Mouse (Mus musculus): ENCODE measurements at regions not wholly inside any gene's neighbourhood (a gene's known extent, or its start where the extent isn't known, plus 50 kb on each side); places are given as distances from the start of the nearest gene placed in this dataset.

DNA sequence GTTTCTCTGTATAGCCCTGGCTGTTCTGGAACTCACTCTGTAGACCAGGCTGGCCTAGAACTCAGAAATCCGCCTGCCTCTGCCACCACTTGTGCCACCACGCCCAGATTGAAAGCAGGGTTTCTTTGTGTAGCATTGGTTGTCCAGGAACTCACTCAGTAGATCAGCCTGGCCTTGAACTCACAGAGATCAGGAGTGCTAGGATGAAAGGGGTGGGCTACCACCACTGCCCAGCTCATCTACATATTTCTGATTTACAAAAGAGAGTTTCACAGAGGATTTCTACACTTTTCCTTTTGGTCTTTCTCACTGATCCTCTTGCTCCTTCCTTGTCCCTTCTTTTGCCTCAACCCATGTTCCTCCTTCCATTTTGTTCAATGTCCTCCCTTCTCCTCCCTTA, 53.1 kb upstream of the Lbx1 start:
- DNase-seq = no peak

DNA sequence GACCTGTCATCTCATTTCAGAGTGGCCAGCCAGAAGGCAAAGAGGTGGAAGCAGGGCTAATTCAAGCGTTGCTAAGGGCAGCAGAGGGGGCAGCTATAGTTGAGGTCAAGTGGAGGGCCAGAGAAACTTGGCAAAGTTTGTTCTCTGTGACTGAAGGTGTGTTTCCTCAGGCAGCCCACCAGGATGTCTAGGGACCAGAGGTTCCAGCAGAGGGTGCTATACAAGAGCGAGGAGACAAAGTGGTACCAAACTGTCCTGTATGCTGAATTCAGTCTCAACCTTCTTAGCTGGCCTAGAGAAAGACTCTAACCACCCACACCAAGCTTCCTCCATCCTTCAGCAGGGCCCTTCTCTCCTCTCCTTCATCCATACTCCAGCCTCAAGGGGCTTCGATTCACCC, 62.2 kb upstream of the Lbx1 start:
- DNase-seq = peak; percentile 35

DNA sequence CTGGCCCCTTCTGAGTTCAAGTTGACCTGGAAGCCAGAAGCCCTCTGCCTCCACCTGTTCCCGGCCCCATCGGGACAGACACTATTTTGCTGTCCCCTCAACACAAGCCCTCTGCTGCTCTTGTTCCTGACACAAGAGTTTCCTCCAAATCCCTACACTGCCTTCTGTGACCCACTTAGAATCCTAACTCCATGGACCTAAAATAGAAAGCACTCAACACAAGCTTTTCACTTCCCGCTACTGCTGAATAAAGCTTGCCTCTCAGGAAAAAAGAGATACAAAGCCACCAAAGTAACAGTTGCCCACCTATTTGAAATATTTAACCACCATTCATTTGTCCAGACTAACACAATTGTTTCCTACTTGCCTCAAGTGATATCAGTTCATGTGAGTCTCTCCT, 63.7 kb upstream of the Lbx1 start:
- DNase-seq = no peak

DNA sequence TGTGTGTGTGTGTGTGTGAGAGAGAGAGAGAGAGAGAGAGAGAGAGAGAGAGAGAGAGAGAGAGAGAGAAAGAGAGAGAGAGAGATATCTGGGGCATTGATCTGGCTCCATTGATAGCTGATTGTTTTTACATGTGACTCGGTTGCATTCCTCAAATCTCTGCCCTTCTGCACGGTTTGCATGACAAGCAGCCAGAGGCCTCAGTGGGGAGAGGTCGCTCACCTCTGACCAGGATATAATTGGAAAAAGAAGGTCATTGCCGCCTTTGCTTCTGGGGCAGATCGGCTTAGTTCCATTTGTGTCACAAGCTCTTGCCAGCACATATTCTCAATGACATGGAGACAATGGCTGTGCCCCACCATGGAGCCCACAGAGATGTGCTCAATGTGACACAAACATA, 63.8 kb upstream of the Btrc start:
- DNase-seq = no peak

DNA sequence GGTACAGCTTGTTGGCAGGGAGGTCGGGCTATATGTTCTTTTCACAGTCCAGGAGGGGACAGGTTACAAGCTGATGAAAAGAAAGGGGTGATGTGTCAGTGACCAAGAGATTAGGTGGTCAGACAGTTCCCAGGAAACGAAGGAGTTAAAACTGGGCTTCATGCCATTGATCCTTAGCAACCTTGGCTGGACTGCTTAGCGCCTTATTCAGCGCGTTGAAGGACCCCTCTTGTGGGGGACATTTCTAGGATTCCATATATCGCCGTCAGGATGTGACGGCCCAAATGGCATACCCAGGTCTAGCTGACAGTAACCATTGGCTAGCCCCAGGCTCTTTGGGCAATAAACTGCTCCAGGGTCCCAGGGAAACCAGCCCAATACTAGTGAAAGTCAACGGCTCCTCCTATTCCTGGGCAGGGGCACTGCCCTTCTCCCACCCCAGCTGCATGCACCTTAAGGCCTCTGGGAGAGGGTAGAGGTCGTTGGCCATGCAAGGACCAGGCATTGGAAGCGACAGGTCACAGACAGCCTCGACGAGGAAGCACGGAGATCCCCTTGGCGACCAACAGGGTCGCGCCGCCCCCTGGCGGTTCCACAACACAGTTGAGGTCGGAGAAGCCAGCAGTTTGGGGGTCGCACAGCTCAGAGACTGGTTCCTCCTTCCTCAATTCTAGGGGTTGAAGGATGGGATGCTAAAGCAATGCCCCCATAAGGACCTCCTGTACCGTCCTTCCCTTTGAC, 62.7 kb upstream of the Btrc start:
- peak; percentile 66 for DNase-seq

DNA sequence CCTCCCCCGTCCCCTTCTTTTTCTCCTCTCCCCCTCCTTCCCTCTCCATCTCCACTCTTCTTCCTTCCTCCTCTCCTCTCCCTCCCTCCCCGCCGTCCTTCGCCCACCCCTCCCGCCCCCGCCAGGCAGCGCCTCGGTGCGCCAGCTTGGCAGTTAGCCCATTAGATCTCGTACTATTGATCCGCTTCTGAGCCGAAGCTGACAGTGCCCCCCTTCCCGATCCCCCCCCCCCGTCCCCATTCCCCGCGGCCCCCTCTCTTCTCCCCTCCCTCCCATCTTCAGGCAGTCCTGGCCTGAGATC, 62.2 kb upstream of the Btrc start:
- DNase-seq = no peak

DNA sequence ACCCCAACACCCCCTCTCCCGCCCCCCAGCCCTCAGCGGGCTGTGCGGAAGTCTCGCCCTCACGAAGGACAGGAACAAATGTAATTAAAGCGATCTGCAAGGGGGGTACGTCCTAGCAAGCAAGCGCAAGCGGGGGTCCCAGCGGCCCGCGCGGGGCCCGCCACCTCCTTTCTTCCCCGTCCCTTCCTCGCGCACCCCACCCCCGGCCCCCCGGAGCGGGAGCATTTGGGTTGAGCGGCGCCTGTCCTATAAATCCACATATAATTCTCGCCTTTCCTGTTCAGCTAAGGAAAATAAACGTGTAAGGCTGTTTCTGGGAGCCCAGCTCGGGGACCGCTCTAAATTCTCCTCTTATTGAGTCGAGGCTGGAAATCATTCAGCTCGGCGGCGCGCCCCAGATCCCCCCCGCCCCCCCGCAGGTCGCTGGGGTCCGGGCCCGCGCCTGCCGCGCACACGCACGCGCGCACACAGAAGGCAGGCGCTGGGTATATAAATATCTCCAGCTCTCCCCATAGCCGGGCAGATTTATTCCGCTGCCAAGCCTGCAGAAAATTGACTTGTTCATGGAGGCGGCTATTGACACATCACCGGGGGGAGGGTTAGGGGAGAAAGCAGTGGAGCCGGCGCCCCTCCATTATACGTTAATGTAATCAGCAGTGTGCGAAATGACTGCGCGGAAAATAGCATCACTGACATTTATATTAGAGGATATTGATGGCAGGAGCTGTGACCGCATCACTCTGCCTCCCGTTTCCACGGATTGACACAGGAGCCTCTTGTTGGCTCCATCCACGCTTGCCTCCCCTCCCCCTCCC, 61.6 kb upstream of the Btrc start:
- peak; percentile 54 for DNase-seq

DNA sequence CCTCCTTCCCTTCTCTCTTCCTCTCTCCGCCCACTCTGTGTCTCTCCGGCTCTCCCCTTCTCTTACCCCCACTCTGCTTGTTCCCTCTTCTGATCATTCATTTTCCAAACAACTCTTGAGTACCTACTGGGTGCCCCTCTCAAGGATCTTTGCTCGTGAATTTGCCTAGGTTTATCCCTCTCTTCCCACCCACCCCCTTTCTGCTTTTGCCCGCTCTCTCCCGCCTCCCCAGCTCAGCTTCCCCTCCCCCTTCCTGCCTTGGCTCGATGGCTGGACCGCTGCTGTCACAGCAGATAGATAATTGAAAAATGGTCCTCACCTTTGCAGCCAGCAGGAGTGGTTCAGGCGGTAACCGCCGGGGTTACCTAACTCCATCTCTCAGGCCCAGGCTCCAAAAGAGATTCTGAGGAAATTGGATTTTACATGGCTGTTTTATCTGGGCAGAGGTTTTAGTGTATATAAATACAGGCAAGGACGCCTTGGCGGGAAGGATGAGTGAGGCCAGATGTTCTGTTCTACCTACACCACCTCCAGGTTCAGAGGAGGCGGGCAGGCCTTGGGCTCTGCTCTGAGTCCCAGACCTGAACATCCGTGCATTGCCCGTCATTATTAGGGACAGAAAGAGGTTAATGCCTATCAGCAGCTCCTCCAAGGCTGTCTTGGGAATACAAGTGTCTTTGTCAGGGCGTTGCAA, 60.8 kb upstream of the Btrc start:
- DNase-seq = no peak

DNA sequence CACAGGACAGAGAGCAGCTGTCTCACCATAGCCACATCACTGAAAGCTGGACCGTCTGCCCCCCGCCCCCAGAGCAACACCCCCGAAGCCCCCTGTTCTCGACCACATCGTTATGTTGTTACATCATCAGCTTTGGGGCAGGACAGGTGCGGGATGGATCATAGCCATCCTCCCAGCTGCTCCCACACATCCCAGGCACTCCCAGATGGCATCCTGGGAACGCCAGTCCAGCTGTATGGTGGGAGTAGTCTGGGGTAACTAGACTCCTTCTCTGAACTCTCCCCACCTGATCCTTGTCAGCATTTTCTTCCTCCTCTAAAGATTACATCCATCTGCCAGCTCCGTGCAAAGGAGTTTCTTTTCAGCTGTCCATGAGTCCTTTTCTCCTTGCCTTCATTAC, 59.0 kb upstream of the Btrc start:
- DNase-seq = peak; percentile 41

DNA sequence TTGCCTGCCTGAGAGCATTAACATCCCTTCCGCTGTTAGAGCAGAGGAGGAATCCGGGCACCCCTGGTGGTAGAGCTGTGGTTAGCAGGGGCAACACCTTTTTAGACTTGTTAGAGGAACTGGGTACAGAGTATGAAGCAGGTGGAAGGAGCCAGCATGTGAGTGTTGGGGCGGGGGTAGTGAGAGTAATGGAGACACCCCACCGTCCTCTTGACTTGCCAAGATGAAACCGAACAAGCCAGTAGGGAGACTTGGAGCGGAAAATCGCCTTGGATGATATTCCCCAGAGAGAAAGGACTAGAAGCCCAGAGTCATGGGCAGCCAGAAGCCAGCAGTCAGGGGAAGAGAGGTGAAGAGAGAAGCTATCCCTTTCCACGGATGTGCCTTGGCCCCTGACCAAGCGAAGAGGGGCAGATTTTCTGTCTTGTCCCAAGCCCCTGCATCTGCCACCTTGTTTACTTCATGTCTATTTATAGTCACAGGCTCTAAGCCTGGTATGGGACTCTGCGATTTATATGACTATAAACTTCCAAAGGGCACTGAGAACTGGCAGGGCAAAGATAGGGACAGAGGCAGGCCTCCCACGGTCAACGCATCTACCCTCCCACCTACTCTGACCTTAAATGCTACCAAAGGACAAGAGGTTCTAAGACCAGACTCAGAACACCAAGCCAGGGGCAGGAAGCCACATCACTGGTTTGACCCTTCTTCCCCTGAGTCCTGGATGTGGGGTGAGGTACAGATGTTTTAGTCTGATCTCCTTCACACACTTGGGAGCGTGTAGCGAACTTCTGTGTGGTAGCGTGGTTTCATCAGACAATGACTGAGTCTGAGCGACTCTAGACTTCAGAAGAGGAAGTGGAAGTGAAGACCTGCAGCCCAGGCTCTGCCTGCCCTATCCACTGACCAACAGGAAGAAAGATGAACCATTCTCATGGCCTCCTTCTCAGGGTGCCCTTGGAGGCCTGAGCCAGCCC, 55.9 kb upstream of the Btrc start:
- DNase-seq = peak; percentile 53

DNA sequence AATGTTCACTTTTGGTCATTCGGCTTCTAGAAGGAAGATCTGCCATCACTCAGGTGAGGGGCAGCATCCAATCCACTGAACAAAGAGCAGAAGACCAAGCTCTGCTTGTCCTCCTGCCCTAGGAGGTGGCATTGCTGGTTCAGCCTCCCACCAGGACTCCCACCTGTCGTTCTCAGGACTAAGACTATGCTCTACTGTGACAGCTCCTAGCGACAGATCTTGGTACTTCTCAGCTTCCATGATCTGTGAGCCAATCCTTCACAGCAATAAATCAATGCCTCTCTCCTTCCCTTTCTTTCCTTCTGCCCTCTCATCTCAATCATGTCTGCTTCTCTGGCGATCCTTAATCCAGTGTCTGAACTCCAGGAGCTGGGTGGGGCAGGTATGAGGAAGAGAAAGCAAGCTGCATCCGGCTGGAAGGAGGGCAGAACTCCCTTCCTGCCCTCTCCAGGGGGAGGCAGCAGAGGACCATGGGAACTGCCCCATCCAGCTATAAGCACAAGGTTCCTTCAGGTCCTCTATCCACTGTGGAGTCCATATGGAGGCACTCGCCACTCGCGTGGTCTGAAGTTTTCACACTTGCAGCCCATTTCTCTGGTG, 54.8 kb upstream of the Btrc start:
- peak; percentile 54 for DNase-seq

DNA sequence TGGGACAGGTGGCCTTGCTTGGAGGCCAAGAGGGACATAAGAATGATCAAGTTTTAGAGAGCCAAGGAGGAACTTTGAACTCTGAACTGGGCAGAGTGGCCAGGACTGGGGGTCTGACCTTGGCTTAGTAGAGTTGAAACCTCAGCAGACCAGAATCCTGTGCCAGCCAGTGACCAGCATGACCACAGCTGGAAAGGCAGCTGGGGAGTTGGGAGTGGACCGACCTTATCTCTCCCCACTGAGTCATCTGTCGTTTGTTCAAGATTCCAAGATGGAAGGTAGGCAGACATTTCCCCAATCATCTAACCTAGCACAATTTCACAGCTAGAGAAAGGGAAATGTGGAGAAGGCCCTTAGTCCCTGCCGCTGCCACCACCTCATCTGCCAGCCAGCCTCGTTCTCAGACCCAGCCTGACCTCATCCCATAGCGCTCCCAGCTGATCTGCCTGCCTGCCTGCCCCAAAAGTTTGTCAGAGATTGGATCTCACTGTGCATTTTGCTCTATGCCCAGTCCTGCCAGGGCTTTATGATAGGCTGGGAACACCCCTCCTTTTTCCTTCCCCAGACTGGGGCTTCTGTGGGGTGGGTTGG, 53.1 kb upstream of the Btrc start:
- DNase-seq = no peak

DNA sequence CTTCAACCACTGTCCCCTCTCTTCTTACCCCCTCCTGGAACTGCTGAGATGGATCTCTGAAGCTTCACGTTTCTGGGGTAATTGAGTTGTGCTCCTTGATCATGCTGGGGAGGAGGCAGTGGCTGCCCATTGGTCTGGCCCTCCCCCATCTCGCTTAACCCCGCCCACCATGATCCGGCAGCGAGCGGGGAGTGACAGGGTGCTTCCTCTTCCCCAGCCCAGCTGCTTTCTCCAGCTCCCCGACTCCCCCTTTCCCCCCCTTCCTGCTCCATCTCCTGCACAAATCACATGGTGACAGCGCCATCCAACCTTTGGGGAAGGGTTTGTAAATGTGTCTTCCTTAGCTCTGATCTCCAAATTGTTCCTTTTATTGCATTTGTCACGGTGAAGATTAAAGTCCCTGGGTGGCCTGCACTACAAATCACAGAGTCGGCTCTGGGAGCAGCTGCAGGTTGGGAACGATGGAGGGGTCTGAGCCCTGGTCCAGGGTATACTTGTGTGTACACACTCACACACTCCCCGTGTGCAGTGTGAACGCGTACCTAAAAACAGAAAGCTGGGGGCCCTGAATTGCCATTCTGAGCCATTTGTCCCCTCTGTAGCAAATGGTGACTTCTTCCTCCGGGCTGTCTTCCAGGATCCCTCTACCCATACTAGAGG, 52.5 kb upstream of the Btrc start:
- DNase-seq = peak; percentile 85

DNA sequence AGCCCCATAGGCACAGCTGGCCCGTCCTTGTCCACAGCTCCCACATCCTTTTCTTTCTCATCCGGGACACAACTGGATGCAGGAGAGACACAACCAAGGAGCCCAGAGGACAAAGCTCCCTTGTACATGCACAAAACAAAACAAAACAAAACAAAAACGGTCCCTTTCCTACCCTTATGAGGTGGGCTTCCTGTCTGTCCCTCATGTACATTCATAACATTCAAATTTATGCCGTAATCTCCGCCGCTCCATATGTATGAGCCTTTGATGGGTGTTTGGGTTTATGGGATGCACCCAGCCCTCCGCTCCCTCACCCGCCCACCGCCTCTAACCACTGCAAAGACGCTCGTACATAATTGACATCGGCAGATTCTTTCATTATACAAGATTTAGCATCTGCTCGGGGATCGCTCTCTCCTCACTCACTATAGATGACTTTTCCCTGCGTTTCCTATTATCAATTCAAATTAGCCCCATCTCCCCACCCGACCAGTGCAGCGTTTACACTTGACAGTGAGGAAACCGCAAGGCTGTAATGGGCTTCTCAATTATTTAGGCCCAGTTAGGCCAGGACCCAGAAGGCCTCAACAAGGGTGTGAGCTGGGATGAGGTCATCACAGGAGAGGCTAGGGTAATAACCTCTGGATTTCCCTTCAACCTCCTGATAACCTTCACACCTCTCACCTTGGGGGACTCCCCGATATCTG, 51.5 kb upstream of the Btrc start:
- no peak for DNase-seq

DNA sequence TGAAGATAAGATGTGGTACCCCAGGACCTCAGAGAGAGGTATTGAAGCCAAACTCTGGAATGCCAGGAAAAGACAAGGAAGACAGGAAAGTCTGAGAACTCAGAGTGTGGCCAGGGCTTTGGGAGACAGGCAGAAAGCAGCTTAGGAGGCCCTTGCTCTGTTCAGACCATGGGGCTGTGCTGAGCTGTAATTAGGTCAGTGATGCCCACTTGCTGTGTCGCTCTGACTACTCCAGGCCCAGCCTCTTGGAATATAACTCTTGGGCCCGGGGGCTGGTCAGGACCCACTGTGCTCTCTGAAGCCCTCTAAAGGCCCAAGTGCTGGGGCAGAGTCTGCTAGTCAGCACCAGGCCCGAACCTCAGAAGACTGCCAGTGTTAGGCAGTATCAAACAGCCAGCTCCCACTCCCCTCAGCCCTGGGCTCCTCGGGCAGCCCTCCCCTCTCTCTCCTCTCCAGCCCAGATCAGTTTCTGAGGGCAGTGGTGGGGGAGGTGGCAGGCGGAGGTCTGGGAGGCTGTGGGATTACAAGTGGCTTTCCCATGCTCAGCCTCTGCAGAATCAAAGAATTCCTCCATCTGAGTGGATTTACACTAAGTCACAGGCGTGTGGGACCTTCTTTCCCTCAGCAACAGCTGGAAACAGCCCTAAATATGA, 50.7 kb upstream of the Btrc start:
- DNase-seq = peak; percentile 38
